Mouse (Mus musculus) gastrocnemius, postnatal 14 days (tissue): ENCODE results near the gene Nrxn2. TPM values are rescaled to one million over a fixed set of nuclear protein-coding genes. Genes with fewer than 3 reads are reported as not detected.

ENCODE experiments used
- DNase-seq: peaks from one replicate; pipeline ENCODE4 v3.0.0; 2021; ENCODE audit warnings: mixed read lengths
- intact Hi-C: fragments of 180-260 bp; cut with DNase I; formaldehyde crosslinking; loops from one replicate; pipeline ENCODE4 v1.15.1; 2025; ENCODE audit warnings: low total_unique reads
- total RNA-seq, 2 experiments: library from RNA; stranded (reverse); gene quantifications; 2 replicates each; pipeline ENCODE4 v1.2.3; 2021

Gene Nrxn2
- total RNA-seq, 2 experiments from 2014 or later: 1.5 to 2.9 TPM

DNA sequence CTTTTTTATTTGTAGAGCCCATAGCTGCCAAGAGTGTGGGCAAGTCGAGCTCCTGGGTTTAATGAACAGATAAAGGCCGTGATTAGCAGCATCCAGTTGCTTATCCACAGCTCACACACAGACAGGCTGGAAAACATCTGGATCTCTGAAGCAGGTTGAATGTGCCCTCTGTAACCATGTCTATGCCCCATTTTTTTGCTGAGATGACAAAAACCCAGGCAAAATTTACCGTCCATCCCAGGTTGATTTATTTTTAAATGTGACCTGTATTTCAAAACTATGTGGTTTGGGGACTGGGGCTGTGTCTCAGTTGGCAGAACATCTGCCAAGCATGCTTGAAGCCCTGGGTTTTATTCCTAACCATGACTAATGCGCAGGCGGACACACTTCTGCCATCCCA, 9.4 kb upstream of the Nrxn2 start:
- intact Hi-C loops: no loop called here
- no peak for DNase-seq

GRCm38 (mm10) chr19:6409936-6410335, 8.6 kb upstream of the Nrxn2 start:
- DNase-seq: no peak
- intact Hi-C loops: no loop called here

- intact Hi-C loops: no loop called here
- no peak for DNase-seq
Measured at GRCm38 (mm10) chr19:6412798-6413197, 5.7 kb upstream of the Nrxn2 start.

GRCm38 (mm10) chr19:6415454-6415853, 3.1 kb upstream of the Nrxn2 start:
- intact Hi-C loops: loop anchor here (5.0 kb wide), 1 partner anchor 37 kb away; no protein-coding TSS in a partner anchor
- no peak for DNase-seq

DNA sequence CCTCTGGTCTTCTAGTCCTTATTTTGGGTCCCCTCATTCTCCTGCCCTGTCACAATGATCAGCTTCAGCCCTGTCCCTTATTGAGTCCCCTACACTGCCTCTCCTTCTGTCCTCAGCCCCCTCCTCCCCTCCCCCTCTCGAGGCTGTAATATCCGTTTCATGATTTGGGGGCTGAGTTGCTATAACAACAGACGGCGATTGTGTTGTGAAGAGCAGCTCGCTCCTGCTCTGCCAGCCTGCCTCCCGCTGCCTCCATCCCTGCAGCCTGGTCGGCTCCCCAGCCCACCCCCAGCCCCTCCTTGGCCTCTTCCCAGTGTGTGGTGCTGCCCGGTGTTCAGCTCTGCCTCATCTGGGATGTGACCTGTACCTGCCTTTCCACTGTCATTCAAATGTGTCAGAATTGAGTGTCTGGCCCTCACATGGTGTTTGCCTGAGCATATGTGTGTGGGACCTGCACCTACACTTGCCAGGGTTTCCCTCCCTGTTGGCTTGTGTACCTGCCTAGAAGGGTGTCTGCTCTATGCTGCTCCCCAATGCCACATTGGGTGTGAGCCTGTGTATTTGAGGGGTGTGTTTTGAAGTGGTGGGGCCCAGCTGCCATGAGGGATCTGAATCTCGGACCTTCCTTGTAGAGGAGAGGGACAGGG, 2.3 kb upstream of the Nrxn2 start:
- intact Hi-C loops: loop anchor here (5.0 kb wide), 1 partner anchor 36 kb away; no protein-coding TSS in a partner anchor
- no peak for DNase-seq

- DNase-seq: no peak
- intact Hi-C loops: loop anchor here (5.0 kb wide), 1 partner anchor 35 kb away; no protein-coding TSS in a partner anchor
Measured at GRCm38 (mm10) chr19:6416894-6417761, 1.4 kb upstream of the Nrxn2 start.

DNA sequence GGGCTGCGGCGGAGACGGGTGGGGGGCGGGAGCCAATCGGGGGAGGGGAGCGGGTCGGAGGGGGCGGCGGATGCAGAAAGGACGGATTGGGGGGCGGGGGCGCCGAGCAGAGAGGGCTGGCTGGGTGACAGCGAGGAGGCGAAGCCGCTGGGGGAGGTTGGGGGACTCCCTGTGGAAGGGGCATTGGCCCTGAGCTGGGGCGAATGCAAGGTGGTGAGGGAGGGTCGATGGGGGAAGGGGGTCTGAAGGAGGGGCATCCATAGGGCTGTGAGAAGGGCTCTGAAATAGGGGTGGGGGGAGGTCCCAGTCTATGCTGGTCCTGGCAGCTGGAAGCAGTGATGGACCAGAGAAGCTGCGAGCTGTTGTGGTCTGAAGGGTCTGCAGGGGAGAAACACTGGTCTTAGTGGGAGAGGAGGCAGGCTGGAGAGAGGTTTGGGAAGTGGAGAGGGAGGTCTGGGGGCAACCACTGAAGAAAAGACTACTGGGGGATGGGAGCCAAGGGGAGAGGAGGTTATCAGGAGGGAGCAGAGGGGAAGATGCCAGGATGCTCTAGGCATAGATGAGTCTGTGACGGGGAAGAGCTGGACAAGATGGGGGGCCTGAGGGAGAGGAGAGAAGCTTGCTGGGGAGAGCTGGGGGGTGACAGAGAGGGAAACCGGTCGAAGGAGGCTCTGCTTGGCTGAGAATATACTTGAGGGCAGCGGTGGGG, 607 bp downstream of the Nrxn2 start:
- intact Hi-C loops: loop anchor here (5.0 kb wide), 1 partner anchor 33 kb away; no protein-coding TSS in a partner anchor
- DNase-seq: no peak

DNA sequence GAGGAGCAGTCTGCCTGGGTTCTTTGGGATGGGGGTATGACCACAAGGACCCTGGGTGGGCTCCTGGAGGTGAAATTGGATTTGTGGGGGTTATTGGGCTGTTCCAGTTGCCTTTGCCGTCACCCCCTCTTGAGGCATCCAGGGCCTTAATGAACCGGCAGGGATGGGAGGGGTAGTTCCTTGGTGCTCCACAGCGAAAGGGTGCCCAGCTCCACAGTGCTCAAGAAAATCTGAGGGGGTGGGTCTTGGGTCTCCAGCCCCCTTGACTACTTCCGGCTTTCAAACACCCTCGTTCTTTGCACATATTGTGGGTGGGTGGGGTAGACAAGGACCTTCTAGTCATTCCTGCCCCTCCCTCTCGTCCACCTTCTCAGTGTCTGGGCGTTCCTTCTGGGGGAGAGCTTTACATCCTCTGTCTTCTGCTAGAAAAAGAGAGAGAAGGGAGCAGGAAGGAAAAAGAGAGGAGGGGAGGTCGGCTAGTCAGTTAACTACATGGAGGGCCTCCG, 1.3 kb downstream of the Nrxn2 start:
- intact Hi-C loops: loop anchor here (5.0 kb wide), 1 partner anchor 32 kb away; no protein-coding TSS in a partner anchor
- DNase-seq: no peak

DNA sequence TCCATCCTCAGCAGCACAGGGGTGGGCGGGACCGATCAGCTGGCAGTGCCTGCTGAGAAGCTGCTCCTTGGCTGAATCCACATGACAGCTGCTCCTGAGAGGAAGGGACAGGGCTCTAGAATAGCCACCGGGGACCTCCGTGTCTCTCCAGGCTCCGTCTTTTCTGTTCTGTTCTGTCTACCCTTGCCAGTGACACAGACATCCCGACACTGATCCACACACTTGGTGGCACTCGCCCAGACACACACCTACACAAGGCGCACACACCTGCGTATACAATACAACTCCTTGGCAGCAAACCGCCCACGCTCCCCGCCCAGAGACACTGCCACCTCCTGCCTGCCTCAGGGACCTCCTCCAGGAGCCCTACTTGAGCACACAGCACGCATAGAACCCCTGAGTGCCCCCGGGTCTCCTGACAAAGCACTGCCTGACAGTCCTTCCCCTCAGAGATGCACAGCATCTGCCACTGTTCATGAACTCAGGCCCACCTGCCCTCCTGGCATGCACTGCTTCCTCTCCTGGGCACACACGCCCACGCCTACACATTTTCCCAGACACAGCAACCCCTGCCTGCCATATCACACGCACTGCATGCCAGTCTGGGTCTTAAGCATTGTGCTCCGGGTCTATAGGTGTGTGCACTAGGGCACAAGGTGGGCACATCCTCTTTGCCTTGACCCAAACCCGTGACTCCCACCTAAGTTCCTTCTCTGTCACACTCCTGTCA, 2.1 kb downstream of the Nrxn2 start:
- no peak for DNase-seq
- intact Hi-C loops: no loop called here

DNA sequence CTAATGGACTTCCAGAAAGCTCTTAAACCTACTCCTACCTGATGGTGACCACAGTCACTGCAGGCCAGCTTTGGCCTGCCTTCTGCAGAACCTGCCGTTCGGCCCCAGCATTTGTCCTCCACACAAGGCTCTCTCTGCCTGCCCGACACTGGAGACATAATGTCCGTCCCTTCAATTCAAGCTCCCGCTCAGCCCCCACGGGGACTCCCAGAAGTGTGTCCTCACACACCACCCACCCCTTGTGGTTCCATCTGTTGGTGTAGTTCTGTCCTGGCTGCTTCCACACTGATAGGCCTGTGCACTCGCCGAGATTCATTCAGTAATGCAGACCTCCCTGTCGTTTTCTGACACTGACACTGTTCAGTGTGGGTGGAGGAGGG, 2.7 kb downstream of the Nrxn2 start:
- intact Hi-C loops: no loop called here
- no peak for DNase-seq

GRCm38 (mm10) chr19:6422014-6422413, 3.5 kb downstream of the Nrxn2 start:
- intact Hi-C loops: no loop called here
- no peak for DNase-seq

DNA sequence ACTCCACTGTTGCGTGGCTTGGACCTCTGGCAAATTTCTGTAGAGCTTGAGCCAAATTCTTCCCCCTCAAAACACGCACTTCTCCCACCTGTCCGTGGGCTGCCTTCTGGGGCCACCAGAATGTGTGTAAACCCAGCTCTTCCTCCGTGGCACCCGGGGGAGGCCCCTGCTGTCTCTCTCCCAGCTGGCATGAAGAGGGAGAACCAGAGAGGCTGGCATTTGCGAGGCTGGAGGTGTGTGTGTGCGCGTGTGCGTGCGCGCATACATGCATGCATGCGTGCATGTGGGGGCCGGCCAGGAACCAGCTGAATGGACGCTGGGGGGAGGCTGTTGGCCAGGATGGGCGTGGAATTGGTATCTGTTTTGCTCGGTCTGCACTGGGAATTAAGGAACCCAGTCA, 4.7 kb downstream of the Nrxn2 start:
- intact Hi-C loops: no loop called here
- DNase-seq: no peak

GRCm38 (mm10) chr19:6424137-6424881, 5.8 kb downstream of the Nrxn2 start:
- intact Hi-C loops: no loop called here
- DNase-seq: no peak

DNA sequence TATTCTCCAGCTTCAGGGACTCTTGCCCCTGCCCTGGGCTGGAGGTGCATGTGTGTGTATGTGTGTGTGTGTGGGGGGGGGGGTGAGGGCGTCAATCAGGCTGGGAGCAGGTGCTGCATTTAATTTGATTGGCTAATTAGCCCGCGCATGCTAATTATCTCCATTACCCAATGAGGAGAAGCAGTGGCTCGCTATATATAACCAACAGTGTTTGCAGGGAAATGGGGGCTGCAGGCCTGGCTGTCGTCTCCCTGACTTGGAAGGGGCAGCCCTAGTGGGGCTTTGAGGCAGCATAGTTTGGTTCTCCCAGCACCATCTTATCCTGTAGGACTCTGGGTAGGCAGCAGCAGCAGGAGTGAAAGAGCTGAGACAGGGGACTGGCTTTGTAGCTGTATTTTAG, 7.1 kb downstream of the Nrxn2 start:
- intact Hi-C loops: no loop called here
- no peak for DNase-seq

- intact Hi-C loops: no loop called here
- no peak for DNase-seq
Measured at GRCm38 (mm10) chr19:6426703-6427500, 8.4 kb downstream of the Nrxn2 start.

DNA sequence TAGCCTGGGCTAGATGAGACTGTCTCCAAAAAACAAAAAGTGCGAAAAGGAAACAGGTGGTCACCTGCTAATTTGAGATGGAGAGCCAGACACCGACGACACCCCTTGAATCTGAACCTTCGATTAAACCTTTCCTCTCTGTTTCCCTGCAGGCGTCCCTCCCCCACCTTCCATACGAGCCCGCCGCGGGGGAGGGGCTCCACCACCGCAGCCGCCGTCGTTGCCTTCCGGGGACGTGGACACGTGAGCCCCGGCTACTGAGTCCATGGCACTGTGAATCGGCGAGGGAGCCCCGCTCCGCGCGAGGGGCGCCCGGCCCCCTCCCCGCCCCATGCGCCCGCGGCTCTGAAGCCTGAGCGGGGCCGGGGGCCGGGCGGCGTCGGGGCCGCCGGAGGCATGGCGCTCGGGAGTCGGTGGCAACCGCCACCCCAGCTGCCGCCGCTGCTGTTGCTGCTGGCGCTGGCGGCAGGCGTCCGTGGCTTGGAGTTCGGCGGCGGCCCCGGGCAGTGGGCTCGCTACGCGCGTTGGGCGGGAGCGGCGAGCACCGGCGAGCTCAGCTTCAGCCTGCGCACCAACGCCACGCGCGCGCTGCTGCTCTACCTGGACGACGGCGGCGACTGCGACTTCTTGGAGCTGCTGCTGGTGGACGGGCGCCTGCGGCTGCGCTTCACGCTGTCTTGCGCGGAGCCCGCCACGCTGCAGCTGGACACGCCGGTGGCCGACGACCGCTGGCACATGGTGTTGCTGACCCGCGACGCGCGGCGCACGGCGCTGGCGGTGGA, 9.3 kb downstream of the Nrxn2 start:
- intact Hi-C loops: no loop called here
- DNase-seq: no peak

GRCm38 (mm10) chr19:6428501-6429200, 10.1 kb downstream of the Nrxn2 start:
- DNase-seq: no peak
- intact Hi-C loops: no loop called here
